Mouse (Mus musculus): ENCODE data around the gene Commd7.

Gene Commd7

DNA sequence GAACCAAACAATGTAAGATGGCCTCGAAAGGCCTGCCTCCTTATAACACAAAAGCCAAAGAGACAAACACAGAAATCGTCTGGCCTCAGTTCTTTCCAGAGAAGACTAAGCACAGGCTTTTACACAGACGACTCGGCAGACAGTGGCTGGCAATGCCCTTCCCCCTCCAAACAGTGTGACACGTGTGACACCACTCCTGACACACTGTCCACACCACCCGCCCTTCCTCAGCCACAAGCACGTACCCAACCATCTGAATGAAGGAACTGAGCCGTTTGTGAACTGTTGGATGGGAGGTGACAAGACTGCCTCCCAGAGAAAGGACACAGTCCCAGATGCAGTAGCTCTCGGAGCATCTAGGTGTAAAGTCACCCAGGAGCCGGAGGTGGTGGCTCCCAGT lies 13.7 kb downstream of the Commd7 start:
- no peak for DNase-seq (ENCODE audit: low spot score)

DNA sequence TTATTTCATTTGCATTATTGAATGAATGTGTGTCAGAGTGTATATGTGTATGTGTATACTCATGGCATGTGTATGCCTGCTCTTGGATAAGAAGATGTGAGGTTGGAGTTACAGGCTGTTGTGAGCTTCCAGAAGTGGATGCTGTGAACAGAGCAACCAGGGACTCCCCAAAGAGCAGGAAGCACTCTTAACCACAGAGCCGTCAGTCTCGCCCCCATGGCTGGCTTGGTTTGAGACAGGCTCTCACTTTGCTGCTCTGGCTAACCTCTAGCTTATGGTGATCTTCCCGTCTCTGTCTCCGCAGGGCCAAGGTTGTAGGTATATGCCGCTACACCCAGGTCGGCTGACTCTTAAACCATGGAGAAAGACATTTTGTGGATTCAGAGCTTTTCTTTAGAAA lies 14.1 kb downstream of the Commd7 start:
- no peak for DNase-seq (ENCODE audit: low spot score)

DNA sequence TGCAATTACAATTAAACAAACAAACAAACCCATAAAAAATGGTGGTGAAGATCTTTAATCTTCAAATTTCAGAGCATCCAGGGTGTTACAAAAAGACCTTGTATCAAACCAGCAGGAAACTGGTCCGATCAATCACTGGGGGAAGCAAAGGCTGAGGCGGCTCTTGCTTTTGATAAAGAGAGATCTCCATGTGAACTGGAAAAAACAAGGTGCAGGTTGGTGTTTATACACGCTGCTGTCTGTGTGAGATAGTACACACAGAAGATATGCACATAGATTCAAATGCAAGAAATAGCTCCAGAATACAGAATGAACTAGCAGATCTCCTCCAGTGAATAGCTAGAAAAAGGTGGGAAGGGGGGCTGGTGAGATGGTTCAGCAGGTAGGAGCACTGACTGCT lies 15.7 kb downstream of the Commd7 start:
- no peak for DNase-seq (ENCODE audit: low spot score)

DNA sequence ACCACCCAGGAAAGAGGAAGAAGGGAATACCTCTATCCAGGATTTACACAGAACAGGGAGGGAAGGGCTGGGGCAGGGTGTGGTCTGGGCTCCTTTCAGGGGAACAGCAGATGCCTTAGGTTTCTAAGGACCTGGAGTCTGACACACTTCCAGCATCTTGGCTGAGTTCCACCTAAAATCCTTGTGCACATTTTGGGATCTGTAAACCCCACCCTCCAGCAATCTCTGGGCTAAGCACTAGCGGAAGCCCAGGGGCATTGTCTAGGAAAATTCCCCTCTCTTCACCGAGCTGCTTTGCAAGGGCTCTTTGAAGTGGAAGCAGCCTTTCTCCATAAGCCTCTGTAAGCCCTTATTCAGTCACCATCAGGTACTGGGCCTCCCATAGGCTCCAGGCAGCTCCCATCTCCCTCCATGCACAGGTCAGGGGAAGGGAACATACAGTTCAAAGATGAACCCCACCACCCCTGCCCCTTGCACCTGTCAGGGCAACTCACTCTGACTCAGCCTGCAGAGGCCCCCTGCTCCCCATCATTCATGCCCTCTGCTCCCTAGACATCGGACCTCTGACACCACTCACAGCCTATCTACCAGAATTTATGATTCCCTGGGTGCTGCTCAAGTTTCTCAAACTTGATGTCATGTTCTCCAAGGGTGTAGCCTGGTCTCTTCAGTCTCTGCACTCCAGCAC lies 19.8 kb downstream of the Commd7 start:
- DNase-seq (ENCODE audit: low spot score), result peak; percentile 59

DNA sequence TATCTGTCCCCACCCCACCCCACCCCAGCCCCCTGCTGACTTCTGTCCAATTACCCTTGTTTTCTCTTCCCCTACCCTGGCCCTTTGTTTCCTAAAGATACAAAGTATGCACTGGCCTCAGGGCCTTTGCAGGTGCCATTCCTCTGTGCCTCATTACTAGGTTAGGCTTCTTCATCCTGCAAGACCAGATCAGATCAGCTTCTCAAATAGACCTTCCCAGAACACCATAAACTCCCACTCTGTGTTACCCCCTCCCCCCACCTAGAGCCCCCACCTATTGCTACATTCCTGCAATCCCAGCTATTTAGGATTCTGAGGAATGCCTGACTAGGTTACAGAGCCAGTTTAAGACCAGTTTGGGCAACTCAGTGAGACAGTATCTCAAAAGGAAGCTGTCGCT lies 20.8 kb downstream of the Commd7 start:
- DNase-seq (ENCODE audit: low spot score), result no peak

DNA sequence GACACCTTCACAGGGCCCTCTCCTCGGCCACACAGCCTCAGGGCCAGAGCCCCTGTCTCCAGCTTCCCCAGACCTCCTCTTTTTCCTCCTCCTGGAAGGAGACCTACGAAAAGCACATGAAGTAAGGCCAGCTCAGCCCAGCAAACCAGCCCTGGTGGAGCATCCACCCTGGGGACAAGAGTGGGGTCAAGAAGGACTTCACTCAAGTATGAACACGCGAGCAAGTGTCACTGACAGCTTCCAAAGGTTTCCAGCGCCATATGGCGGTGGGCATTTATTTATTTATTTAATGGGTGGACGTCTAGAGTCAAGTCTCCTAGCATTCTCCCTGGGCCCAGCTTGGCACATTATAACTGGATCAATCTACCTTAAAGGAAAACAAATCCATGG lies 21.3 kb downstream of the Commd7 start:
- DNase-seq (ENCODE audit: low spot score), result no peak

DNA sequence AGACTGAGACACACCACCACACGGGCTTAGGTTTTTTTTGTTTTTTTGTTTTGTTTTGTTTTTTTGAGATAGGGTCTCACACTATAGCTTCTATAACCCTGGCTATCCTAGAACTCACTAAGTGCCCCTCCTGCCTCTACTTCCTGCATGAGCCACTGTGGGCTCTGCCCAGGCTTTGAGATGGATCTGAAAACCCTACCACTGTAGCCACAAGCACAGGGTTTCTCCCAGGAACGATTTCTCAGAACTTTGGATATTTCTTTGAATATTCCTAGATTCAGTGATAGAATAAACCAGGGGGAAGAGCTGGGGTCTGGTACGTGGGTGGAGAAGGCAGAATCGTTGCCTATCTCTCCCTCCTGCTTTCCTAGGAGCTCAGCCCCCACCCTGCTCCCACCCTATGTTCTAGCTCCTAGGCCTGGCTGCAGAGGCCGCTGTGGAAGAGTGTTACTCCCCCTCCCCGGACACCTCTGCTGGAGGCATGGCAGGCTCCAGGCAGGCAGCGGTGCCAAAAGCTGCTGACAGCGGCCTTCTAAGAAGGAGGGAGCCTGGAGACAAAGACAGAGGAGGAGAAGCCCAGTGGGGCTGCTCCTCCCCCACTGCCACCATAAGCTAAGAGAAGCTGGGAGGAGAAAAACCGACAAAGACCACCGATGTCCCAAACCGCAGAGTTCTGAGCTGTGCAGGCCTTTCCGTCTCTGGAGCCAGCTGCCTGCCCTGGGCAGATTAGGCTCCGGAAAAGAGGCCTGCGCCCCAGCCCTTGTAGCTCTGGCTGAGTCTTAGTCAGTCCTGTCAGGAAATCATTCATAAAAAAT lies 21.9 kb downstream of the Commd7 start:
- DNase-seq (ENCODE audit: low spot score), result no peak

DNA sequence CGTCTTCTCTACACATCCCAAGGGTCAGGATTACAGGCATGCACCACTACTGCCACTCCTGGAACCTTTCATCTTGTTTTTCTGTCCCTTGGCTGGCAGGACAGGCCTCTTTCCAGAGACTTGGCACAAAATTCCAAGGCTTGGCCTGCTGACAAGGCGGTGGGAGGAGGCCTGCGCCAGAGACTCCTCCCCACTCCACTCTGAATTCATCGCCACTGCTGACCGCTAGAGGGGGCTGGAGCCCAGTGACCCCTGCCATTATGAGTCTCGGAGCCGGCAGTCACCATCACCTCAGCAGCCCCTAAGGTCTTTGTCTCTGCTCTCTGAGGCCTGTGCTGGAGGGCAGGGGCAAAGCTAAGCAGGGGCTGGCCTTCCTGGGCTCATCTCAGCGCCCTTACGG lies 23.0 kb downstream of the Commd7 start:
- DNase-seq (ENCODE audit: low spot score), result peak; percentile 92

DNA sequence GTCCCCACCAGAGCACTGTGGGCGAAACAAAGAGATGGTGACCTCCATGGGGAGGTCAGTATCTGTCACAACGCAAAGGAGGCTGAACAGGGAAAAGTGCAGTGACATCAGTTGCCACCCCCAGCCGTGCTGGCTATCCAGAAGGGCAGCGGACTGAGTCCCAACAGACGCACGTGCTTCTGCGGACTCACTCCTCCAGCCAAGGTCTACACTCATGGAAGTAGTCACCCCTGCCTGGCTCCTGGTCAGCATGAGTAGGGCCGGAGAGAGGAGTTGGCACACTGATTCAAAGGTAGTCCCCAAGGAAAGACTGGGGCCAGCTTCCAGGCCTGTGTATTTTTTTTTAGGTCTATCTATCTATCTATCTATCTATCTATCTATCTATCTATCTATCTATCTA lies 23.5 kb downstream of the Commd7 start:
- peak; percentile 28 for DNase-seq (ENCODE audit: low spot score)

DNA sequence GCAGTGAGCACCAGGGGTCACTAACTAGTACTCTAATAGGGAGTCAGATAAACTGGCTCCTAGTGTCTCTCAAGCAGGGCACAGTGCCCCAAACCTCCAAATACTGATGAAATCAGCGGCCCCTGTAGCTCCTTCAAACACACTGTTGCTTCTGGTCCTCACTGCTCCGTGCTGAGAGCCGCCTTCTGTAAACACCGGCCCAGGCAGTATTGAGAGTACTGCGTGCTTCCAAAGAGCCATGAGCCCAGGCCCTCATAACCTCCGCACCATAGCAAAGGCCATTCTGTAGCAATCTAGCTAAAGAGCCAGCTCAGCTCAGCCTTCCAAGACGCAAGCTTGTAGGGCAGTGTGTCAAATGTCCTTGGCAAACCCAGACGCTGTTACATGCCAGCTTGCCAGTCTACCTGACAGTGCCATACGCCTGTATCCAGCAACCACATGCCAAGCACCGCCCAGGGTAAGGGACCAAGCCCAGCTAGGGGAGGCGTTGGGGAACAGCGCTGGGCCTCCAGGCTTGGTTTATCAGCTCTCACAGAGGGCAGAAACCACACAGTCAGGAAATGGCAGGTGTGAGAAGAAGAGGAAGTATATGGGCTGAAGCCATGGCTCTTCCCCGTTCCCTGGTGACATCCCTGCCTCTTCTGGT lies 24.6 kb downstream of the Commd7 start:
- DNase-seq (ENCODE audit: low spot score), result no peak

DNA sequence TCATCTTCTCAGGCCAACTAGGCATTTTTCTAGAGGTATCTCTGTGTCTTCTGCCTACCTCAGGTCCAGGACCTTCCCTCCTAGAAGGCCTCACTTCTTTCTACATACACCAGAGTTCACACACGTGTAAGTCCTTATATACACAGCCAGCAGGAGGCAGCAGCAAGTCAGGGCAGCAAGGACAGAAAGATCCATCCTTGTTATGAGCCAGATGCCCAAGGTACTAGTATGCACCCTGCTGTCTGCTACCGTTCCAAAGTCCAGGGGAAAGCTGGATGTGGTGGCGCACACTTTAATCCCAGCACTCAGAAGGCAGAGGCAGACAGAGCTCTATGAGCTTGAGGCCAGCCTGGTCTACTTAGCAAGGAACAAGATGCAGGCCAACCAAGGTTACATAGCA lies 26.2 kb downstream of the Commd7 start:
- no peak for DNase-seq (ENCODE audit: low spot score)

DNA sequence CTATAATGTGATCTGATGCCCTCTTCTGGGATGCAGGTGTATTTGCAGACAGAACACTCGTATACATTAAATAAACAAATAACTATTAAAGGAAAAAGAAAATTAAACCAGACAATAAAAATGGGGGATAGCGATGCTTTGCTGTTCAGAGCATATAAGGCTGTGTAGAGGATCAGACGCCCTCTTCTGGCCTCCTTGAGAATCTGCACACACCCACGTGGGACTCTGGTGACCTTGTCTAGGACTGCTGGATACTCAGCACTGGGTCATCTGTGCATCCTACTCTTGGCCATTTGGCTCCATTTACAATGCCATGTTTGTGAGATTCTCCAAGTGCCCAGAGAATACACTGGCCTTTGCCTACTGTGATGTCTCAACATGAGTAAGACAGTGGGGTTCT lies 28.9 kb downstream of the Commd7 start:
- DNase-seq (ENCODE audit: low spot score), result no peak

DNA sequence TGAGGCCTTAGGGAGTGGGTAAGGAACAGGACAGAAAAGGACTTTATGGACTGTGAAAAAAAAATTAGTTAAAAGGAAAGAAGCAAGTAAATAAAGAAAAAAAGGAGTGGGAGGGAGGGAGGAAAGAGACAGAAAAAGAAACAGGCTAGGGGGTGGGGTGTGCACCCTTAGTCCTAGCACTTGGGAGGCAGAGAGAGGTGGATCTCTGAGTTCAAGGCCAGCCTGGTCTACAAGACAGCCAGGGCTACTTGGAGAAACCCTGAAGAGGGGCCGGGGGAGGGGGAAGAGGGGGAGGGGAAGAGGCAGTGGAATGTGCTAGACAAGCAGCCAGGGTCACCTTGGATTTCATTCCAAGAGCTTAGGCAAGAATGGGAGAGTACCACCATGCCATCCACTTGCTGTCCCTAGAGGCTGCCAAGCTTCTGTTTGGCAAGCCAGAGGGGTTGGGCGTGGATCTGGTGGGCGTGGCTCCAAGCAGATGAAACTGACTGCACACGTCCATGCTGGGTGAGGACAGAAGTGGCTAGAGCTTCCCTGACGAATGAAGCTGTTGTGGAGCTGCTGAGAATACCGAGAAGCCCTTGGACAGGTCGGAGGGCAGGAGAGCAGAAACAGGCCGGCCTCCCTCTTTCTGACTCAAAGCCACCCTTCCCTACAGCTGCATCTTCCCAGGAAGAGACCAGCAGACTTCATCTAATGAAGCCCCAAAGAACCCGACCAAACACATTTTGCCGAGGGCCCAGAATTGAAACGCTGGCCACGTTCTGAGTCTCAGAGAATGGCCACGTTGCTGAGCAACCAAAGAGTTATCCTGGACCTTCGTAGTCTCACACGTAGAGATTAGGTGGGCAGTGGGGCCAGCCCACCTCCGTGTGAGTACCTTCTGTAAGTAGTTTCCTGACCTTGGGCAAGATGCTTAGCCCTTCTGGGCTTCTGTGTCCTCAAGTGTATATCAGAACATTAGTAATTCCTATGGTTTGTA lies 31.6 kb downstream of the Commd7 start:
- DNase-seq (ENCODE audit: low spot score), result peak; percentile 48

DNA sequence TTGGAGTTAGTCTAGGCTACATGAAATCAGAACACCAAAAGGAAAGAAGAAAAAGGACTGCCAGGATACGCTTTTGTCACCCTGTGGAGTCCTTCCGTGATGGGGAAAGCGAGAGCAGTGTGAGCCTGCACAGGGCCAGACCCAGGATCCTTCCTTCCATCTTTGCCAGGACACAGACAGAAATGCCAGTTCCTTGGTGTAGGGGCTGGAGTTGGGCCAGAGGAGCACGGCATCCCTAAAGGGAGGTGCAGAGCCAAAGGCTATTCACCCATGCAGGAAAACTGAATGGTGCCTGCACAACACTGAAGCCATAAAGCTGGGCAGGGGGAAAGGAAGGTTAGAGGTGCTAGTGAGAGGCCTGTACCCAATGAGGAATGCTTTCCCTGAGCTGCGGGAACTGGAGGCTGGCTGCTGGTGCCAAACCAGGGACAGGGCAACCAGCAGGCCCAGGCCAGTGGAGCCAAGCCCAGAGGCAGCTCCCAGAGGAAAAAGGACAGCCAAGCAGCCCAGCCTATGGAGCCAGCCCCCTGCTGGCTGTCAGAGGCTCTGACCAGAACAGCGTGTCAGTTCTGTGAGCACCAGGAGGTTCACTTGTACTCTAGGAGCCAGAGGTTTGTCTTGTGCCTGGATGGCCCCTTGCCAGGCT lies 32.4 kb downstream of the Commd7 start:
- DNase-seq (ENCODE audit: low spot score), result peak; percentile 62

DNA sequence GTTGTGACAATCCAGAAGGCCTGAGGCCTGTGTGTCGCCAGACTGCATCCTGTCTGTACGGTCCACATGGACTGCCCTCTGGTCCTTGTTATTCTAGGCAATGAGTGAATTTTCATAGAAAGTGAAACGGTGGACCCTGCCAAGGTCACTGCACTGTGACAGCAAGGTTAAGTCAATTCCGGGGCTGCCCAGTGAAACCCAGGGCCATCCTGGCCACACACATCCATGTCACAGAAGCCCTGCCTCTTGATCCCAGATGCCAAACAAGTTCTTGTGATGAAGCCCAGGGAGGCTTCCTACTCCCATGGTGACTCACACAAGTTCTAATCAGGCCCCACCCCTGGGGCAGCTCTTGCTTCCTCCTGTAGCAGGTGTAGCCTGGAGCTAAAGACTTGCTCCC lies 35.0 kb downstream of the Commd7 start:
- peak; percentile 52 for DNase-seq (ENCODE audit: low spot score)

DNA sequence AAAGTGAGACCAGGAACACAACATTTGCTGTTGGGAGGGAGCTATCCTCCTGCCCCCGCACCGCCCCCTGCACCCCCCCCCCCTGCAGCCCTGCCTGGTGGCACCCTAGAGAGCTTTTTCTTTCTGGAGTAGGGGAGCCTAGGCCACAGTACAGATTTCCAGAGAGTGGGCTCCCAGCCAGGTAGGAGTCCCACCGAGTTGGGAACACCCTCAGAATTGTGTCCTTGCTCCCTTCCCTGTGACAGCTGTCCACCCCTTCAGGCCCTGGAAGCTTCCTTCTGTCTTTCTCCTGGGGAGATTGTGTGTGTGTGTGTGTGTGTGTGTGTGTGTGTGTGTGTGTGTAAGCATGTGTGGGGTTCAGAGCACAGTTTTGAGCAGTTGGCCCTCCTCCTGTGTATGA lies 35.6 kb downstream of the Commd7 start:
- DNase-seq (ENCODE audit: low spot score), result no peak

DNA sequence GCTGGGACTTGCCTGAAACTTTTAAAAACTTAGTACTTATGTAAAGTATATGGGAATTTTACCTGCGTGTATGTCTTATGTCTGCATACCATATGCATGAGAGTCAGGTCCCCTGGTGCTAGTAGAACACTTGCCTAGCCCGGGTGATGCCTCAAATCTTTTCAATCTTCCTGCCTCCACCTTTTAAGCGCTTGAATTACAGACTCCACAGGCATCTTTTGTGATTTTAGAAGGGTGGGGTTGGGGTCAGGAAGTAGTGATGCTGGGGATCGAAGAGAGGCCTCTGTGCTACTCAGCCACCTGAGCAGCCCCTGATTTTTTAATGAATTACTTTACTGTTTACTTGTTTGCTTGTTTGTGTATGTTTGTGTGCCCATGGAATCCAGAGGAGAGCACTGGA lies 37.6 kb downstream of the Commd7 start:
- no peak for DNase-seq (ENCODE audit: low spot score)

DNA sequence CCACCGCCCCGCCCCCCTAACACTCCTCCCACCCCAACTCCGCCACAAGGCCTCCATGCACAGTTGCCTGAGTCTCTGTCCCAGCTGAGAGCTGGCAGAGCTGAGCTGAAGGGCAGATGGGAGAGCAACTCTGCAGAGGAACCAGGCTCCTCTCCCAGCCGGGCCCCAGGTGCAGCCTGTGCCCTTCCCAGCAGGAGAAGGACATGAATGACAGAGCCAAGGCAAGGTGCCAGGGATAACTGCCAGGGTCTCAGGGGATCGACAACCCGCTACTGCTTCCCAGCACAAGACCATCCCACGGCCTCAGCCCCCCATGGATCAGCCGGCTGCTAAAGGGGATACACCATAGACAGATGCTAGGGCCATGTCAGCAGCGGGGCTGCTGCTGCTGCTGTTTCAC lies 39.4 kb downstream of the Commd7 start:
- no peak for DNase-seq (ENCODE audit: low spot score)

DNA sequence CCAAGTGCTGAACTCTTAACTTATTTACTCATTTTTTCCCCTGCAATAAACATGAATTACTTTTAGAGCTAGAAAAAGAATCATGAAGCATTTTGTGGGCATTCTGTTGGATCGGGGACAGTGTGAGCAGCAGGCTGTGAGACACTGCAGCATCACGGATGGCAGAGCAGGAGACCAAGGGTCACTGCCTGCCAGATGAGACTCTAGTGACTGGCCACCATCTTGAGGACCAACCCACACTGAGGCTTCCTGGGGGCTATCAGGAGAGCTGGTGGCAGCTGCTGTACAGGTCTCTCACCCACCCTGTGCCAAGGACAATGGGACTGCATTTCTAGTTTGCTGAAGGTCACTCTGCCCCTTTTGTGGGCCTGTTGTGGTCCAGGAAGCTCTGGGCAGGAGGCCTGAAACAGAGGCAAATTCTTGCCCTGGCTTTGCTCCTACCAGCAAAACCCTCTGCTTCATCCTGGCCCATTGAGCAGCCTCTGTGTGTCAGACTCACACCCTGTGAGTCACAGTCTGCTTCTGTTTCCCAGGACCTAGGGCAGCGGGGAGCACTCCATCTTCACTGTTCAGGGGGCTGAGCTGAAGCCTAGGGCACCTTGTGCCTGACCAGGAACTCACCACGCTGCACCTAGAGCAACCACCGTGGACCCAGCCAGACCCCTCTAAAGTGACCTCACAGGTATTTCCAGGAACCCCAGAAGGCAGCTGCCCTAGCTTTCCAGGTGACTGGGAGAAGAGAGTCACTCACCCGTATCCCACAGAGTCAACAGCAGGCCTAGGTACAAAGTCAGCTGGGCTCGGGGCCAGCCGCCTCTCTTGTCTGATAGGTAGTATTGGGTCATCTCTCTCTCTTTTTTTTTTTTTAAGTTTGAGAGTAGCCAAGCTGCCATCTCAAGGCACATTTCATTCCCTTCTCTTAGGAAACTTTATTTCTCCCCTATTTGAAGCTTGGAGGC lies 40.2 kb downstream of the Commd7 start:
- DNase-seq (ENCODE audit: low spot score), result no peak

DNA sequence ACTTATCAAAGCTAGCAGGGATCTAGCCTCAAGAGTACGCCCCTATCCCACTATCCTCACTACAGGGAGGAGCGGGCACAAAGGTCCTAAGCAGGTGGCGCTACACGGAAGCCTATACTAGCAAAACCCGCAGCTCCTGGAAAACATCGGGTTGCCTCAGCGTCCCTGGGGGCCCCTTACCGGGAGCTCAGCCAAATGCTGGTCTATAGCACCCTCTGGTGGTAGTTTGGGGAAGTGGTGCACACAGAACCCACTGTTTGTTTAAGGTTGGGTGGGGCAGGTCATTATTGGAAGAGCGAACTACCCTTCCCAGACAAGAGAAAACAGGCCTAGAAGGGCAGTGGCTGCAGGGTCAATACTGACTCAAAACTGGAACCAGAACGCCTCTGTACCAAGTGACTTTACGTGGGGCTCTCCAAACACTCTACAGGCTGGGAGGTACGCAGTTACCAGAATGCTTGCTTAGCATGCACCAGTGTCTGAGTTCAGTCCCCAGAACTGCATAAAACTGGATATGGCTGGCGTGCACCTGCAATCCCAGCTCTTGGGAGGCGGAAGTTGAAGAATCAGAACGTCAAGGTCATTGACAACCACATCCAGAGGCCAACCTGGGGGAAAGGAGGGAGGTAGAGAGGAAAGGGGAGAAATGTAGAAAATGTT lies 45.9 kb downstream of the Commd7 start:
- peak; percentile 63 for DNase-seq (ENCODE audit: low spot score)

Data from MN1 (cell line).